Mouse (Mus musculus) lung, postnatal 4 days (tissue): ENCODE data around the gene Tmem143.
"Not testable (repeated sequence)": the region's sequence is repeated elsewhere in the genome, so short reads cannot be mapped to it uniquely, and the experiment has no call there.

Source experiments
- DNase-seq, 2 experiments: peaks; one replicate each; pipeline ENCODE4 v3.0.0; 2021

Gene Tmem143

GRCm38 (mm10) chr7:45892651-45893050 is 4.1 kb upstream of the Tmem143 start:
- DNase-seq, result no peak

GRCm38 (mm10) chr7:45895931-45896516 is 717 bp upstream of the Tmem143 start:
- no peak for DNase-seq

GRCm38 (mm10) chr7:45897258-45897757 is 567 bp downstream of the Tmem143 start:
- DNase-seq, result peak; percentile 65 to 74

- DNase-seq, result not testable (repeated sequence)
Observed at GRCm38 (mm10) chr7:45898125-45898524, 1.4 kb downstream of the Tmem143 start.

GRCm38 (mm10) chr7:45901562-45901961 is 4.8 kb downstream of the Tmem143 start:
- peak; percentile 47 to 57 for DNase-seq

GRCm38 (mm10) chr7:45902481-45903002 is 5.8 kb downstream of the Tmem143 start:
- no peak for DNase-seq

GRCm38 (mm10) chr7:45906622-45907021 is 9.9 kb downstream of the Tmem143 start:
- no peak for DNase-seq

GRCm38 (mm10) chr7:45908384-45908783 is 11.6 kb downstream of the Tmem143 start:
- DNase-seq, result no peak

GRCm38 (mm10) chr7:45909145-45909544 is 12.4 kb downstream of the Tmem143 start:
- DNase-seq, result no peak

- DNase-seq, result no peak
Observed at GRCm38 (mm10) chr7:45914067-45914466, 17.3 kb downstream of the Tmem143 start.

- no peak for DNase-seq
Observed at GRCm38 (mm10) chr7:45915011-45915410, 18.3 kb downstream of the Tmem143 start.

- DNase-seq, result peak; percentile 86 to 93
Observed at GRCm38 (mm10) chr7:45916056-45917003, 19.6 kb downstream of the Tmem143 start.

- DNase-seq, result peak in 1 of 2 experiments; percentile 57
Observed at GRCm38 (mm10) chr7:45917004-45917704, 20.4 kb downstream of the Tmem143 start.

- DNase-seq, result no peak
Observed at GRCm38 (mm10) chr7:45917926-45918325, 21.2 kb downstream of the Tmem143 start.

GRCm38 (mm10) chr7:45919083-45919671 is 22.4 kb downstream of the Tmem143 start:
- DNase-seq, result peak in 1 of 2 experiments; percentile 45

- no peak for DNase-seq
Observed at GRCm38 (mm10) chr7:45919761-45920160, 23.0 kb downstream of the Tmem143 start.

- DNase-seq, result peak; percentile 43 to 44
Observed at GRCm38 (mm10) chr7:45920583-45921241, 24.0 kb downstream of the Tmem143 start.

GRCm38 (mm10) chr7:45921242-45921621 is 24.5 kb downstream of the Tmem143 start, which contains the start of gene Emp3:
TSS of gene Emp3 (minus strand) at chr7:45921404.
- DNase-seq, result peak; percentile 74 to 83

- DNase-seq, result no peak
Observed at GRCm38 (mm10) chr7:45921950-45922600, 25.3 kb downstream of the Tmem143 start.

- peak; percentile 96 to 98 for DNase-seq
Observed at GRCm38 (mm10) chr7:45922928-45923761, 26.4 kb downstream of the Tmem143 start.
